Comparison of ENCODE assay signal across 24 mouse cellular contexts in genomic region chr5:149842491-149842890, GRCm38 (mm10).
"Had no signal": no experiment of that assay in that cellular context is flagged by ENCODE, and none has a peak within 500 bp of the region (broad histone marks: within the 10 kb centered on the region; RNA-seq: fewer than 3 reads in every experiment).

No protein-coding gene starts in this region.

- H3K4me2 ChIP-seq: heart, embryonic 11.5 days; heart, embryonic 13.5 days; heart, embryonic 15.5 days; hindbrain, embryonic 13.5 days; hindbrain, embryonic 15.5 days; kidney, embryonic 15.5 days; limb, embryonic 13.5 days; limb, embryonic 15.5 days had no signal

- H3K4me1 ChIP-seq: heart, embryonic 13.5 days; heart, embryonic 15.5 days; limb, embryonic 15.5 days had no signal

- H3K9me3 ChIP-seq: heart, embryonic 13.5 days; heart, embryonic 15.5 days; hindbrain, embryonic 13.5 days; hindbrain, embryonic 15.5 days; kidney, embryonic 15.5 days; limb, embryonic 13.5 days; limb, embryonic 15.5 days had no signal

- DNase-seq: gastrocnemius, postnatal 14 days; gastrocnemius, postnatal 36 days; heart, adult 11 months; heart, adult 2 months; heart, postnatal 14 days; heart, postnatal 36 days; kidney, adult 11 months; kidney, adult 2 months; kidney, adult 9 months; kidney, postnatal 14 days; kidney, postnatal 36 days; layer of hippocampus, adult 9-11 months; layer of hippocampus, postnatal 36 days; left cerebral cortex, postnatal 4 days had no signal

- H3K9ac ChIP-seq: heart, embryonic 13.5 days; heart, embryonic 15.5 days; hindbrain, embryonic 13.5 days; hindbrain, embryonic 15.5 days; kidney, embryonic 15.5 days; limb, embryonic 13.5 days; limb, embryonic 15.5 days had no signal

- H3K27ac ChIP-seq: heart, adult 2 months; heart, embryonic 13.5 days; heart, embryonic 15.5 days; hindbrain, embryonic 13.5 days; hindbrain, embryonic 15.5 days; hindbrain, postnatal 0 days; kidney, embryonic 15.5 days; kidney, postnatal 0 days; limb, embryonic 13.5 days; limb, embryonic 15.5 days had no signal

- H3K4me3 ChIP-seq: heart, adult 2 months; heart, embryonic 13.5 days; heart, embryonic 15.5 days; hindbrain, embryonic 13.5 days; hindbrain, embryonic 15.5 days; kidney, embryonic 15.5 days; limb, embryonic 13.5 days; limb, embryonic 15.5 days had no signal

- H3K27me3 ChIP-seq: hindbrain, embryonic 13.5 days; hindbrain, embryonic 15.5 days had no signal

- ATAC-seq: hindbrain, postnatal 0 days had no signal

- H3K36me3 ChIP-seq: heart, embryonic 13.5 days; heart, embryonic 15.5 days; hindbrain, embryonic 13.5 days; hindbrain, embryonic 15.5 days; kidney, embryonic 15.5 days; limb, embryonic 13.5 days; limb, embryonic 15.5 days had no signal
